Mouse (Mus musculus) forebrain, embryonic 11.5 days (tissue): ENCODE measurements around the gene Gng12. TPM values are rescaled to one million over a fixed set of nuclear protein-coding genes. Genes with fewer than 3 reads are reported as not detected.
"Not testable (repeated sequence)": the region's sequence is repeated elsewhere in the genome, so short reads cannot be mapped to it uniquely, and the experiment has no call there.

ENCODE experiments used
- ATAC-seq: fragments of 200-750 bp; cut with Nextera tagmentation; replicated peaks from 2 replicates; pipeline ENCODE4 v1.8.0; 2017; ENCODE audit warnings: moderate TSS enrichment; ENCODE audit not compliant: low FRiP score
- DNase-seq: peaks from one replicate; pipeline ENCODE4 v3.0.0-alpha.2; 2017; ENCODE audit warnings: low spot score
- H3K27ac ChIP-seq: fragments of 300-500 bp; sonication (generic); 2 replicates; pipeline ENCODE4 v1.5.1; 2014; ENCODE audit warnings: low read depth, low read length
- H3K27me3 ChIP-seq: fragments of 300-500 bp; sonication (generic); 2 replicates; pipeline ENCODE4 v1.6.1; 2014; ENCODE audit warnings: mild to moderate bottlenecking, low read length, mixed read lengths; ENCODE audit not compliant: control insufficient read depth, insufficient read depth
- H3K36me3 ChIP-seq: fragments of 300-500 bp; sonication (generic); 2 replicates; pipeline ENCODE4 v1.6.1; 2014; ENCODE audit warnings: mild to moderate bottlenecking, low read length, moderate library complexity, mixed read lengths; ENCODE audit not compliant: control insufficient read depth, insufficient read depth
- H3K4me1 ChIP-seq: fragments of 300-500 bp; sonication (generic); replicated peaks from 2 replicates; pipeline ENCODE4 v1.6.1; 2014; ENCODE audit warnings: low read length, mixed read lengths; ENCODE audit not compliant: control insufficient read depth, insufficient read depth
- H3K4me2 ChIP-seq: fragments of 300-500 bp; sonication (generic); 2 replicates; pipeline ENCODE4 v1.6.1; 2014; ENCODE audit warnings: low read depth, mild to moderate bottlenecking, low read length, moderate library complexity, mixed read lengths; ENCODE audit not compliant: severe bottlenecking
- H3K4me3 ChIP-seq: fragments of 300-500 bp; sonication (generic); 2 replicates; pipeline ENCODE4 v1.5.1; 2014; ENCODE audit warnings: low read depth, low read length
- H3K9ac ChIP-seq: fragments of 300-500 bp; sonication (generic); 2 replicates; pipeline ENCODE4 v1.6.1; 2014; ENCODE audit warnings: low read length
- H3K9me3 ChIP-seq: fragments of 300-500 bp; sonication (generic); 2 replicates; pipeline ENCODE4 v1.6.1; 2016; ENCODE audit warnings: low read length, mixed read lengths; ENCODE audit not compliant: control insufficient read depth
- WGBS: fragments of 180-500 bp; shearing (Covaris S2); extraction: QIAGEN DNeasy Blood & Tissue Kit; methylation state at CpG from one replicate; pipeline ENCODE4 v1.1.7; 2014; 5-methylcytosine and 5-hydroxymethylcytosine counted together
- polyA plus RNA-seq: library from polyadenylated mRNA; unstranded; fragments of >200 nt; fragmentation: Nextera tagmentation; extraction: Ambion mirVana; gene quantifications from 2 replicates; pipeline ENCODE4 v1.2.1, GENCODE M21; 2014

The Gng12 gene
- polyA plus RNA-seq, 1 experiment from 2014 or later, result 46.2 TPM

DNA sequence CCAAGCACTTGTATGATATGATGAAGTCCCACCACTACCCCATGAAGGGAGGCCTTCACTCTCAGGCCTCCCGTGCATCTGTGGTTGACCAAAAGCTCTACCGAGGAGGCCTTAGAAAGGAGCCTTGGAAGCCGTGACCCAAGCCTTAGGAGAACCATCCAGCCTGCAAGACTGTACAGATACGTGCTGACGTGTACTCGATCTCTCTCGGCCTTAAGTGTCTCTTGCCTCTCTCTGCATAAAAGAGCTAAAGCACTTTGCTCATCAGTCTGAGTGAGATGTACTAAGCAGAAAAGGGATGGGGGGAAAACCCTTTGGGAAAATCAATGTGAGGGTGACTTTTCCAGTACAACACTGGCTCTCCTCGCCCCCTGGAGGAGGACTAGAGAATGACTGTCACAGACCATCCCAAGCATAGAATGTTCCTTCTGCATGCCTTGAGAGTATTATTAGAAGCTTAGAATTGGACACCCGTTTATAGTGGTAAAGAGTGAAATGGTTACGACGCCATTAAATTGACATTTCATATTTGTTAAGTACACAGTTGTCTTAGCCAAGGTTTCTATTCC, 59.0 kb downstream of the Gng12 start:
- H3K36me3 ChIP-seq, result no peaks in the 10 kb centered on the region
- H3K4me1 ChIP-seq, result no peaks in the 10 kb centered on the region
- no peaks in the 10 kb centered on the region for H3K27me3 ChIP-seq
- no peak overlapping the region for H3K4me2 ChIP-seq
- no peaks in the 10 kb centered on the region for H3K9me3 ChIP-seq
- ATAC-seq (no peak), DNase-seq (no peak)
- 83% methylated on average over 11 of the region's 11 CpGs for WGBS
- no peak overlapping the region for H3K27ac ChIP-seq
- H3K4me3 ChIP-seq, result no peak overlapping the region
- H3K9ac ChIP-seq, result no peak overlapping the region

GRCm38 (mm10) chr6:66958466-66959235, 62.5 kb downstream of the Gng12 start:
- DNase-seq, result no peak
- WGBS, result 95% methylated on average over 5 of the region's 5 CpGs
- Histone ChIP-seq H3K4me1 (no peaks in the 10 kb centered on the region), H3K27ac (no peak overlapping the region), H3K4me2 (no peak overlapping the region), H3K9me3 (no peaks in the 10 kb centered on the region), H3K36me3 (no peaks in the 10 kb centered on the region), H3K4me3 (no peak overlapping the region), H3K9ac (no peak overlapping the region), H3K27me3 (no peaks in the 10 kb centered on the region)
- no peak for ATAC-seq

GRCm38 (mm10) chr6:66962582-66963043, 66.4 kb downstream of the Gng12 start:
- Histone ChIP-seq H3K4me2 (no peak overlapping the region), H3K27ac (no peak overlapping the region), H3K9me3 (no peaks in the 10 kb centered on the region), H3K4me3 (no peak overlapping the region), H3K4me1 (peaks cover 3% of the 10 kb centered on the region; the same call in 1 of the 2 replicates), H3K36me3 (no peaks in the 10 kb centered on the region), H3K9ac (no peak overlapping the region), H3K27me3 (no peaks in the 10 kb centered on the region)
- peak; percentile 73 for ATAC-seq
- no peak for DNase-seq
- WGBS, result 20% methylated on average over 2 of the region's 2 CpGs

DNA sequence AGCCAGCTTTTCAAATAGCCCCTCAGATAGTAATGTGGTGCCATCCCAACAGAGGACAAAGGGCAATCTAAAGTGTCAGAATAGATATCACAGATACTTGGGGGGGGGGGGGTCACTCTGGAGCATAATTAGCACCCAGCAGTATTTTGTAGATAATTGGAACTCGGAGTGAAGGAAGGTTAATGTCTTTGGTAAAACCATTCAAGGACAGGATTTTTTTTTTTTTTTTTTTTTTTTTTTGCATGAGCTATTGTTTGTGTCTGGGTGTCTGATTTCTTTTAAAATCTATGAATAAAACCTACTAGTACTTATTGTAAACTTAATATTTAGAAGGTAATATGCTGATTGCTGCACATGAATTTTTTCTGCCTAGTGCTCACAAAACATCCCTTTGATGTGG, 66.9 kb downstream of the Gng12 start:
- Histone ChIP-seq H3K4me1 (peaks cover 3% of the 10 kb centered on the region), H3K27me3 (no peaks in the 10 kb centered on the region), H3K27ac (no peak overlapping the region), H3K36me3 (no peaks in the 10 kb centered on the region), H3K9me3 (no peaks in the 10 kb centered on the region), H3K4me3 (no peak overlapping the region), H3K4me2 (no peak overlapping the region), H3K9ac (no peak overlapping the region)
- DNase-seq (no peak), ATAC-seq (no peak)
- 74% methylated on average over 1 of the region's 1 CpGs for WGBS

DNA sequence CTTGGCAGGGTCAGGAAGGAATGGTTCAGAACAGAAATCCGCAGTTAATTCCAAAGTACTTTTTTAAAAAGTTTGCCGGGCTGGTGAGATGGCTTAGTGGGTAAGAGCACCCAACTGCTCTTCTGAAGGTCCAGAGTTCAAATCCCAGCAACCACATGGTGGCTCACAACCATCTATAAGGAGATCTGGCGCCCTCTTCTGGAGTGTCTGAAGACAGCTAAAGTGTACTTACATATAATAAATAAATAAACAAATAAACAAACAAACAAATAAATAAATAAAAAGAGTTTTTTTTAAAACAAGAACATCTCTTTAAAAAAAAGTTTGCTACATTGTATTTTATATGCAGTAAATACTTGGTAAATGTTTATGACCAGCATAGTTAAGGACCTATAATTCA, 67.5 kb downstream of the Gng12 start:
- H3K4me1 ChIP-seq, H3K9me3 ChIP-seq, H3K27ac ChIP-seq, H3K27me3 ChIP-seq, DNase-seq, ATAC-seq, H3K4me2 ChIP-seq, H3K9ac ChIP-seq, H3K4me3 ChIP-seq, H3K36me3 ChIP-seq: not testable (repeated sequence)
- 92% methylated on average over 3 of the region's 3 CpGs for WGBS

- no peaks in the 10 kb centered on the region for H3K9me3 ChIP-seq
- H3K4me2 ChIP-seq, result no peak overlapping the region
- no peaks in the 10 kb centered on the region for H3K27me3 ChIP-seq
- DNase-seq, result no peak
- H3K36me3 ChIP-seq, result no peaks in the 10 kb centered on the region
- no peak overlapping the region for H3K27ac ChIP-seq
- no peak overlapping the region for H3K4me3 ChIP-seq
- peaks cover 3% of the 10 kb centered on the region for H3K4me1 ChIP-seq
- H3K9ac ChIP-seq, result no peak overlapping the region
- peak; percentile 83 for ATAC-seq
- WGBS, result 51% methylated on average over 4 of the region's 4 CpGs
Measured at GRCm38 (mm10) chr6:66964222-66964621, 68.0 kb downstream of the Gng12 start.

- DNase-seq (no peak), ATAC-seq (no peak)
- Histone ChIP-seq H3K9ac (no peak overlapping the region), H3K4me1 (peaks cover 3% of the 10 kb centered on the region), H3K36me3 (no peaks in the 10 kb centered on the region), H3K9me3 (no peaks in the 10 kb centered on the region), H3K27me3 (no peaks in the 10 kb centered on the region), H3K4me2 (no peak overlapping the region), H3K27ac (no peak overlapping the region), H3K4me3 (no peak overlapping the region)
- WGBS, result 86% methylated on average over 4 of the region's 4 CpGs
Measured at GRCm38 (mm10) chr6:66965203-66965602, 69.0 kb downstream of the Gng12 start.

- H3K27ac ChIP-seq, result no peak overlapping the region
- H3K36me3 ChIP-seq, result no peaks in the 10 kb centered on the region
- no peak overlapping the region for H3K4me3 ChIP-seq
- no peak overlapping the region for H3K4me2 ChIP-seq
- WGBS, result 75% methylated on average over 2 of the region's 2 CpGs
- H3K9ac ChIP-seq, result no peak overlapping the region
- no peak for DNase-seq
- no peaks in the 10 kb centered on the region for H3K9me3 ChIP-seq
- no peak for ATAC-seq
- H3K4me1 ChIP-seq, result peaks cover 3% of the 10 kb centered on the region
- H3K27me3 ChIP-seq, result no peaks in the 10 kb centered on the region
Measured at GRCm38 (mm10) chr6:66967788-66968187, 71.6 kb downstream of the Gng12 start.

DNA sequence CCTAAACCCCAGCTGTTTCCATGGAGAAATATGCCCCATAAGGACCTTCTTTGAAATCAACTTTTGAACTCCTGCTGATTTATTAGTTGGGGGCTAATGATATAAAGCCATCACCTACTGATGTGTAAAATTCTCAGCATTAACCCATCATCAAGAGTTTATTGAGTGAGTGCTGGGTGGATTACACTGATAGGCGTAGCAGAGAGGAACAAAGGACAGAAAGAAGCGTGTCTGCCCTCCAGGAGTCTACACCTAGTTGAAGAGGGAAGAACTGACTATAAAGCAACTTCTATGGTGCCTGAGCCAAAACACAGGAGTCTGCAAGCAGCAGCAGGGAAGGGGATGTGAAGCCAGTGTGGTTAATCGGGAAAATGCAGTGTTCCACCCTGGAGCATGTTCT, 73.2 kb downstream of the Gng12 start:
- Histone ChIP-seq H3K4me1 (no peaks in the 10 kb centered on the region; the same call in 1 of the 2 replicates), H3K27me3 (no peaks in the 10 kb centered on the region), H3K4me2 (no peak overlapping the region), H3K36me3 (no peaks in the 10 kb centered on the region), H3K9ac (no peak overlapping the region), H3K27ac (no peak overlapping the region), H3K9me3 (no peaks in the 10 kb centered on the region), H3K4me3 (no peak overlapping the region)
- no peak for ATAC-seq
- 50% methylated on average over 3 of the region's 3 CpGs for WGBS
- no peak for DNase-seq
